Mouse (Mus musculus) adrenal gland, adult 8-10 months (tissue): ENCODE data around the gene Ist1. TPM values are rescaled to one million over a fixed set of nuclear protein-coding genes. Genes with fewer than 3 reads are reported as not detected.

ENCODE experiments used
- DNase-seq: peaks from one replicate; pipeline ENCODE4 v3.0.0; 2022
- total RNA-seq, 4 experiments: library from RNA; stranded (reverse); gene quantifications; 2 replicates each; pipeline ENCODE4 v1.2.4; 2022

Gene Ist1
- total RNA-seq, 4 experiments from 2014 or later = 85.7 to 100 (median 97.0) TPM

GRCm38 (mm10) chr8:109681535-109681934 is 11.5 kb downstream of the Ist1 start:
- DNase-seq = no peak

- no peak for DNase-seq
These were observed 17.0 kb downstream of the Ist1 start for GRCm38 (mm10) chr8:109675896-109676643.

- no peak for DNase-seq
These were observed 19.5 kb downstream of the Ist1 start for GRCm38 (mm10) chr8:109673596-109673995.

- DNase-seq = no peak
These were observed 20.4 kb downstream of the Ist1 start for GRCm38 (mm10) chr8:109672656-109673055.

GRCm38 (mm10) chr8:109666616-109667015 is 26.4 kb downstream of the Ist1 start:
- DNase-seq = no peak

GRCm38 (mm10) chr8:109662328-109662727 is 30.7 kb downstream of the Ist1 start:
- DNase-seq = no peak

GRCm38 (mm10) chr8:109656860-109657259 is 36.2 kb downstream of the Ist1 start:
- no peak for DNase-seq

- DNase-seq = no peak
These were observed 42.3 kb downstream of the Ist1 start for GRCm38 (mm10) chr8:109650801-109651200.

GRCm38 (mm10) chr8:109648469-109648868 is 44.6 kb downstream of the Ist1 start:
- no peak for DNase-seq

- no peak for DNase-seq
These were observed 45.7 kb downstream of the Ist1 start for GRCm38 (mm10) chr8:109647331-109647730.

GRCm38 (mm10) chr8:109641236-109641635 is 51.8 kb downstream of the Ist1 start:
- no peak for DNase-seq

- DNase-seq = no peak
These were observed 52.6 kb downstream of the Ist1 start for GRCm38 (mm10) chr8:109640410-109640809.

- no peak for DNase-seq
These were observed 54.2 kb downstream of the Ist1 start for GRCm38 (mm10) chr8:109638851-109639250.

- DNase-seq = no peak
These were observed 57.9 kb downstream of the Ist1 start for GRCm38 (mm10) chr8:109635146-109635545.

- DNase-seq = no peak
These were observed 60.6 kb downstream of the Ist1 start for GRCm38 (mm10) chr8:109632498-109632897.

- DNase-seq = no peak
These were observed 64.4 kb downstream of the Ist1 start for GRCm38 (mm10) chr8:109628638-109629037.

Other genes starting within 250 kb of the Ist1 start
- not detected for gene Pmfbp1, start 199.2 kb downstream of the Ist1 start, total RNA-seq
- 10 to 100 TPM; 22.3 to 28.5 (median 25.2) TPM for gene Dhx38, start 127.4 kb downstream of the Ist1 start, total RNA-seq
- 10 to 100 TPM; 10.3 to 12.7 (median 11.9) TPM for gene Txnl4b, start 127.4 kb downstream of the Ist1 start, total RNA-seq
- gene Hp, start 114.1 kb downstream of the Ist1 start, total RNA-seq = 100 to 1,000 TPM in 1 of 4 experiments, 10 to 100 TPM in 3; 66.0 to 260 (median 87.5) TPM
- gene Dhodh, start 84.6 kb downstream of the Ist1 start, total RNA-seq = 10 to 100 TPM; 21.3 to 36.2 (median 25.7) TPM
- under 1 TPM in 3 of 4 experiments, not detected in 1; 0.03 to 0.17 (median 0.06) TPM for gene Pkd1l3, start 78.7 kb downstream of the Ist1 start, total RNA-seq
- gene Zfp821, start 12.3 kb upstream of the Ist1 start, total RNA-seq = 10 to 100 TPM in 3 of 4 experiments, 1 to 10 TPM in 1; 9.5 to 15.8 (median 12.4) TPM
- gene Atxn1l, start 44.5 kb upstream of the Ist1 start, total RNA-seq = 10 to 100 TPM; 42.1 to 57.0 (median 46.1) TPM
- 100 to 1,000 TPM in 1 of 4 experiments, 10 to 100 TPM in 3; 76.0 to 103 (median 90.0) TPM for gene Ap1g1, start 85.3 kb upstream of the Ist1 start, total RNA-seq
- 10 to 100 TPM in 3 of 4 experiments, 1 to 10 TPM in 1; 10.0 to 13.2 (median 11.6) TPM for gene Phlpp2, start 175.3 kb upstream of the Ist1 start, total RNA-seq